Mouse (Mus musculus) cerebellum, adult 2 months (tissue): ENCODE measurements at regions not wholly inside any gene's neighbourhood (a gene's known extent, or its start where the extent isn't known, plus 50 kb on each side); places are given as distances from the start of the nearest gene placed in this dataset.

Source experiments
- CTCF ChIP-seq: fragments of 200-500 bp; IDR thresholded peaks from 2 replicates; pipeline ENCODE4 v1.5.1; 2011; ENCODE audit warnings: low read depth, mild to moderate bottlenecking, control low read depth, low read length, moderate library complexity, borderline replicate concordance; ENCODE audit not compliant: insufficient read depth
- POLR2A ChIP-seq: fragments of 200-500 bp; IDR thresholded peaks from 2 replicates; pipeline ENCODE4 v1.6.1; 2011; ENCODE audit warnings: low read length, control low read depth, borderline replicate concordance; ENCODE audit not compliant: insufficient read depth

GRCm38 (mm10) chr9:51399356-51399755 lies 70.6 kb upstream of the 1810046K07Rik start:
- TF ChIP-seq CTCF (no peak), POLR2A (no peak)
